Mouse (Mus musculus): ENCODE results near the gene Smarcad1.
"Not testable (repeated sequence)": the region's sequence is repeated elsewhere in the genome, so short reads cannot be mapped to it uniquely, and the experiment has no call there.

Gene Smarcad1

GRCm38 (mm10) chr6:65042491-65043171 lies at the start of gene Smarcad1:
TSS of gene Smarcad1 (plus strand) at chr6:65042583.
- DNase-seq (ENCODE audit: low spot score): peak; percentile 86

- peak; percentile 5 for DNase-seq (ENCODE audit: low spot score)
Measured at GRCm38 (mm10) chr6:64996824-64997421, 45.5 kb upstream of the Smarcad1 start.

DNA sequence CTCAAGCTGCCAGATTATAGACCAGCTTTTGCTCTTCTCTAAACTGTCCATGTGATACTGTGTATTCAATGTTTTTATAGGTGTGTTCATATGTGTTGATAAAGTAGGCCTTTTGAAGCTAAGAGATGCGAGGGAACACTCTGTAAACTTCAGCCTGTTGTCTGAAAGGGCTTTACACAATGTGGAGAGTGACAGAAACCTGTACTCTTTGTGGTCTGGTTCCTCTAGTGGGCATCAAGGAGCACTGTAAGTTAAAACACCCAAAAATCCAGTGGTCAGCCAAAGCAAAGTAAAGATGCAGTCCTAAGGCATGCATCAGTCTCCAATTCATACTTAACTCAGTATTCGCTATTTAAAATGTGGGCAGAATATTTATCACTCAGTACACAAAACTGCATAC lies 44.6 kb upstream of the Smarcad1 start:
- DNase-seq (ENCODE audit: low spot score): no peak

DNA sequence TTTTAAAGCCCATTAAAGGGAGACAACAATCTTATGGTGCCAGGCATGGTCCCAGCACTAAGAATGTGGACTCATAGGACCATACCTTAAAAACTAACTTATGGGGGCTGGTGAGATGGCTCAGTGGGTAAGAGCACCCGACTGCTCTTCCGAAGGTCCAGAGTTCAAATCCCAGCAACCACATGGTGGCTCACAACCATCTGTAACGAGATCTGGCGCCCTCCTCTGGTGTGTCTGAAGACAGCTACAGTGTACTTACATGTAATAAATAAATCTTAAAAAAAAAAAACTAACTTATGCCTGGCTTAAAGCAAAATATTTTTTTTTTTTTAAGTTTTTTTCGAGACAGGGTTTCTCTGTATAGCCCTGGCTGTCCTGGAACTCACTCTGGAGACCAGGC lies 41.6 kb upstream of the Smarcad1 start:
- not testable (repeated sequence) for DNase-seq (ENCODE audit: low spot score)

DNA sequence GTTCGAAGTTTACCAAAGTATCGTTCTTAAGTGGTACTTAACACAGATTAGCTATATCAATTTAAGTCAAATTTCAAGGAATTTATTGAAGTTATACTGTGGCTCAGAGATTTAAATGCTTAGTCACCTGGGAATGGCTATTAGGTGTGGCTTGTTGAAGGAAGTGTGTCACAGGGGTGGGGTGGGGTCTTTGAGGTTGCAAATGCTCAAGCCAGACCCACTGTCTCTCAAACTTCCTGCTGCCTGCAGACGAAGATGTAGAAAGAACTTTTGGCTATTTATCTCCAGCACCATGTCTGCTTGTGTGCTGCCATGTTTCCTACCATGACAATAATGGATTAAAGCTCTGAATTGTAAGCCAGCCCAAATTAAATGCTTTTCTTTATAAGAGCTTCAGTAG lies 40.2 kb upstream of the Smarcad1 start:
- DNase-seq (ENCODE audit: low spot score): no peak

GRCm38 (mm10) chr6:65008836-65009235 lies 33.5 kb upstream of the Smarcad1 start:
- no peak for DNase-seq (ENCODE audit: low spot score)

- DNase-seq (ENCODE audit: low spot score): no peak
Measured at GRCm38 (mm10) chr6:65011444-65011990, 30.9 kb upstream of the Smarcad1 start.

GRCm38 (mm10) chr6:65012142-65012541 lies 30.2 kb upstream of the Smarcad1 start:
- no peak for DNase-seq (ENCODE audit: low spot score)

DNA sequence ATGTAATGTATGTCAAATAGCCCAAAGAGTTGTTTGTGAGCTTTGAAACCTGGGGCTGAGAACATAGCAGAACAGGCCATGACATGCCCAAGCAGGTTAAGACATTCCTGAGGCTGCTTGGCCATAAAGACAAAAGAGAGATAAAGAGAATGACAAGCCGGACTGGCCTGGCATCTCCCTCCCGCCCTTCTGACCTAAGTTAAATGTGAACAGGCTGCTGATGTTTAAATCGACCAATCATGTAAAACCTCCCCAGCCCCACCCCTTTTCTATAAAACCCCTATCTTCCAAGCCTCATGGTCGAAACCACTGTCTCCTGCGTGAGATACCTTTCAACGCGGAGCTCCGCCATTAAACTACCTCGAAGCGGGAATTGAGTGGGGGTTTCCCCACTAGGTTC lies 24.8 kb upstream of the Smarcad1 start:
- no peak for DNase-seq (ENCODE audit: low spot score)

GRCm38 (mm10) chr6:65018966-65019365 lies 23.4 kb upstream of the Smarcad1 start:
- not testable (repeated sequence) for DNase-seq (ENCODE audit: low spot score)

- DNase-seq (ENCODE audit: low spot score): no peak
Measured at GRCm38 (mm10) chr6:65021883-65022282, 20.5 kb upstream of the Smarcad1 start.

GRCm38 (mm10) chr6:65023053-65023452 lies 19.3 kb upstream of the Smarcad1 start:
- no peak for DNase-seq (ENCODE audit: low spot score)

DNA sequence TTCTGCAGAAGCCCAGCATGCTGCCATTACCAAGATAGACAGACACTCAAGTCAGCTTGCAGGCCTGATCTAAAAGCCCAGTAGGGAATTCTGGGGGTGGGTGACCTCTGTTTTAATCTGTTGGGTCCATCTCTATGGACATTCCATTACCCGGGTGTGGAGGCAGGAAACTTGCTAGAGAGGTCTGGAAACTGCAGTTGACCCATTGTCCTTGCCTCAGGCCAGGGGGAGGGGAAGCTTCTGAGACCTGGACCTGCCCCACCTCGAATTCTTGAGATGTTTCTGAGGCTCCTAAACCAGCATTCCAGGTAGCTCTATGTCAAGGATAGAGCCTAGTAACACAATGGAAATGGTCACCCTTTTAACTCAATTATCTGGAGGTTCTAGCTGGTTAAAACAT lies 17.7 kb upstream of the Smarcad1 start:
- DNase-seq (ENCODE audit: low spot score): no peak

GRCm38 (mm10) chr6:65025130-65025529 lies 17.3 kb upstream of the Smarcad1 start:
- no peak for DNase-seq (ENCODE audit: low spot score)

- DNase-seq (ENCODE audit: low spot score): no peak
Measured at GRCm38 (mm10) chr6:65034661-65035060, 7.7 kb upstream of the Smarcad1 start.

DNA sequence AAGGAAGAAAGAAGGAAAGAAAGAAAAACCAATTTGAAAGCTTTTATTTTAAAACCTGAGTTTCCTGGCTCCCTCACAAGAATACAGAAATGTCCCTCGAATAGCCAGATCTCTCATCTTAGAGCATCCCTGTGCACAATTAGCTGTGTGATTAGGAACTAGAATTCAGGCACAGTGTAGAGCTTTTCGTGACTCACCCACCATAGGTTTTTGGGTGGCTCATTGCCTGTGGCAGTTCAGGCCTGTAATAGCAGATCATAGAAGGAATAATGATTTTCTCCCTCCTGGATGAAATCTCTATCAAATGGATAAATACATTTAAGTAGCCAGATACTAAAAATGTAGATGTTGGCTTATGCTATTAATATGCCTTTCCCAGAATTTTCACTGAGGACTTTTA lies 6.9 kb upstream of the Smarcad1 start:
- no peak for DNase-seq (ENCODE audit: low spot score)

DNA sequence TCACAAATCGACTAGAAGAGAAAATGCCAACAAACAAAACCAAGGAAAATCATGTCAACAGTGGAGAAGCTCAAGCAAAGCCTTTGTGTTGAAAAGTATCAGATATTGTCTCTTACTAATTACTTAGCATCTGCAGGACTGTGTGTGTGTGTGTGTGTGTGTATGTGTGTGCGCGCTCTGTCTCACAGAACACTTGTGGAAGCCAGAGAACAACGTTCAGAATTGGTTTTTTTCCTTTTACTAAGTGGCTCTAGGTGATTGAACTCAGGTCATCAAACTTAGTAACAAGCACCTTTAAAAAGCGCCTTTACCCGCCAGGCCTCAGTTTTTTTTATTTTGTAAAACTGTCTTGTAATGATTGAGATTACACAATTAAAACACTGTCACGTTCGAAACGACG lies 451 bp upstream of the Smarcad1 start:
- DNase-seq (ENCODE audit: low spot score): no peak

GRCm38 (mm10) chr6:65043241-65043640 lies 858 bp downstream of the Smarcad1 start:
- DNase-seq (ENCODE audit: low spot score): no peak

- DNase-seq (ENCODE audit: low spot score): no peak
Measured at GRCm38 (mm10) chr6:65049100-65049499, 6.7 kb downstream of the Smarcad1 start.

DNA sequence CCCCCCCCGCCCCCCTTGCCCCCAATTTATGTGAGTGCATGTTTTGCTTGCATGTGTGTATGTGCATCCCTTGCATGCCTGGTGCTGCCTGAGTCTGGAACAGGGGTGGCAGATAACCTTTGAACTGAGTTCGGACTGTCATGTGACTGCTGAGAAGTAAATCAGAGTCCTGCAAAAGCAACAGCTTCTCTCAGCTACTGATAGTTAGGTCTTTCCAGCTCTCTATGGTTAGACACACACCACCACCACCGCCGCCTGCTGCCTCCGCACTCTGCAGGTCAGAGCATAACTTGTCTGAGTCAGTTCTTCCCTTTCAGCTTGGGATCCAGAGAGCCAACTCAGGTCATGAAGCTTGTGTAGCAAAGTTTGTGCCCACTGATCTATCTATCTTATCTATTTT lies 14.2 kb downstream of the Smarcad1 start:
- no peak for DNase-seq (ENCODE audit: low spot score)

DNA sequence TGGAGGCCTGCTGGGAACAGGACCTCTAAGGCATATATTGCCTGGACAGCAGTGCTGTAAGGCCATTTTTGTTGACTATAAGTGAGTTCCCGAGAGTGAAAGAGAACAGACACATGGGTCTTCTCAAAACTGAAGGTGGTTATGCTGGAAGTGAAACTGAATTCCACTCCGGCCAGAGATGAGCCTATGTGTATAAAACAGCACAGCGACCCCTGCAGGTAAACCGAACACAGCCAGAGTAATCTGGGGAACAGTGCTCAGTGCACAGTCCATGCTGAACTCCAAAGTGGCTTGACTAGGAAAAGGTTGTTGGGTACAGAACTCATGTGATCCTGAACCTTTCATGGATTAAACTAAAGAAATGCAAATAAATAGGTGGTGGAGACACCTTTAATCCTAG lies 14.8 kb downstream of the Smarcad1 start:
- DNase-seq (ENCODE audit: low spot score): not testable (repeated sequence)

DNA sequence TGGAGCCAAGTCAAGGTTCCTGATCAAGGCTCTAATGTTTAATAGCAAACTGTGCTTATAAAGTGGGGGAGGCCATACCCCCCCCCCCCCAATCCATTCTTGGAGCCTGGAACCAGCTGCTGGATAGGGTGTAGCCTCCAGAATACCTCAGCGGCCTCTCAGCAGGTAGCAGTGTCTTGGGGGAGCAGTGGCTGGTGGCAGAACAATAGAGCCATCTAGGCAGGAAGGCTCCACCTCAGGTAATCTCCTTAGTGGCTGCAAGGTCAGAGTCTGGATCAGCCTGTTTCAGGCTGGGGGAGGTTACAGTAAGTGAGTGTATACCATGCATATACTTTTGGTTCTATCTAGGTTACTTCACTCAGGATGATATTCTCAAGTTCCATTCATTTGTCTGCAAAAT lies 18.7 kb downstream of the Smarcad1 start:
- DNase-seq (ENCODE audit: low spot score): no peak

DNA sequence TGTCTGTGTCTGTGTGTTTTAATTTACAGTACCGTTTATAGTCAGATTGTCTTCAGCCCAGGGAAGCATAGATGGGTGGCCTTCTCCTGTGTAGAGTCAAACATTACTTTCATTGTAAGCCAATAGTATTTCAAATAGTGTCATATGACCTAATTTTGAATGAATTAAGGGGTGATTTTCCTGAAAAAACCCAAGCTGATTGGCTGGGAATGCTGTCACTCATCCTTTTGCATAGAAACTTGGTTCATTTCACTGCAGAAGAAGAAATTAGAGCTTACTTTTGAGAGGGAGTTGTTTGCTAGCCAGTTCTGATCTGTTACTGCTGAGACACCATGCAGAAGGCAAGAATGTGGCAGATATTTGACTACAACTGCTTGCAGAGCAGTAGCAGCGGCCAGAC lies 32.8 kb downstream of the Smarcad1 start:
- no peak for DNase-seq (ENCODE audit: low spot score)

- DNase-seq (ENCODE audit: low spot score): no peak
Measured at GRCm38 (mm10) chr6:65079139-65079538, 36.8 kb downstream of the Smarcad1 start.
